Mouse (Mus musculus): ENCODE data around the gene Large2.

- TF ChIP-seq POLR2A (IDR thresholded peaks at IDR 0.05; ENCODE audit: insufficient read depth, low read depth, low read length) (no peak), CTCF (IDR thresholded peaks at IDR 0.05; ENCODE audit: insufficient read depth, low read depth, low read length) (no peak)
Observed at GRCm38 (mm10) chr2:92354224-92354623, 20.4 kb downstream of the Large2 start.
